Mouse (Mus musculus) heart, adult 18-20 months (tissue): ENCODE measurements at regions not wholly inside any gene's neighbourhood (a gene's known extent, or its start where the extent isn't known, plus 50 kb on each side); places are given as distances from the start of the nearest gene placed in this dataset.
A peak's percentile ranks its signal among the peaks of the same experiment; 100 is the strongest.
"Not testable (repeated sequence)": the region's sequence is repeated elsewhere in the genome, so short reads cannot be mapped to it uniquely, and the experiment has no call there.

ENCODE experiments used
- DNase-seq, 2 experiments: peaks; one replicate each; pipeline ENCODE4 v3.0.0; 2021 to 2022; ENCODE audit warnings: mixed read lengths in 1 of 2
- microRNA-seq, 2 experiments: library from miRNA; unstranded; fragments of <30 nt; microRNA quantifications; one replicate each; pipeline ENCODE4 v1.2.0; 2022

DNA sequence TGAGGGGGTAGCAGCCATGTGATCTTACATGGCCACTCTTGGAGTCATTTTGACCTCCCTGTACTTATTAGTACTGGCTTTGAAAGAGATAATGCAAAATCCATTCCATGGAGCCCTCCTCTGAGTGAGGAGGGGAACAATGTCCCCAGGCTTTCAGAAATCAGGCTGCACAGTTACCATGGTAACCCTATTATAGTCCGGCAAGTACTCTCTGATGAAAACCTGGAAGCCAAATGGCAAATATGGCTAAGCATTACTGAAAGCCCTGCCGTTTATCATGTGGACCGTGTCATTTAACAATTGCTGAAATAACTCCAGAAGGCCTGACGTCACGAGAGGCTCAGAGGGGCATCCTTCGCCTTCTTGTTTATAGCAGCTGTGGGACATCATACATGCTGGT lies 82.5 kb upstream of the Xcl1 start:
- no peak for DNase-seq

DNA sequence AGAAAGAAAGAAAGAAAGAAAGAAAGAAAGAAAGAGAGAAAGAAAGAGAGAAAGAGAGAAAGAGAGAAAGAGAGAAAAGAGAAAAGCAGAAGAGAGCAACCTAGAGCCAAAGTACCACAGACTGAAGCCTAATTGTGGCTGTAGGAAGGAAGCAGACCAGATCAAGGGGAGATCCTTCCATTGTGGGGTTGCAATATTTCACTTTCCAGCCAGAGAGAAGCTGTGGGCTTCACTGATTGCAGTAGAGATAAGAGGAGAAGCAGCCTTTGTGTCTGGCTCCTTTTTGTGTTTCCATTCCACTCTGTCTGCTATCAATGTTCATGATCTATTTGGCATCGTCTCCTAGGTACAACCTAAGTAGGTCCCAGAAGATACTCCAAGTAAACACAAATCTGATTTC lies 79.0 kb upstream of the Xcl1 start:
- no peak for DNase-seq

DNA sequence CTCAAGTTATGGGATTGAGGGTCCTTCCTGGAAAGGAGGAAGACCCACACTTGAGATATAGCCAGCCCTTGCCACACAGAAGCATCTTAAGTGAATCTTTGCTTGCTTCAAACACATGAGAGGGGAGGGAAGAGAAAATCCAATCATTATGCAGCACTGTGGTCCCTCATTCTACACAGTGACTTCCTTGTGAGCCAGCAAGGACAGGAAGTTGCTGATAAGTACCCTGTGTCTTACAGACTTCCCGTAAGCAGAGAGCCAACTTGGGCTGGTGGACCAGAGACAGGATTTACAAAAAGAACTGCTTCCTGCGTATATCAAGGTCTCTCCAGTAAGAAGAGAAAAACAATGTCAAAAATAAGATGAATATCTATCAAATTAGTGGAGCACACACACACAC lies 78.1 kb upstream of the Xcl1 start:
- no peak for DNase-seq

DNA sequence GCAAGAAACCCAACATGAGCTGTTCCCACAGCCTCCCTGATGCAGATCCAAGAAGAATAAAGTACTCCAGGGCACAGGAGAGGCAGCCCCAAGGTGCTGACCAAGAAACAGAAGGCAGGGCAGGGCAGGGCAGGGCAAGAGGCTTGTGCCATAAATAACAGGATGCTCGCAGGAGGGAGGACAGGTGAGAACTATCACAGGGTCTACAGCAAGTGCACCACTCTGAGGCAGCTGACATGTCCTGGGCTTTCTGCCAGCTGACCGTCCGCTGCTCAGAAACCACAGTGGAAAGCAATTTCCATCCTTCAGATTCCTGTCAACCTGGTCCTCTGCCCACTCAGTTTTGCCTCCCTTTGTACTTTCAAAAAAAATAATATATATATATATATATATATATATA lies 77.0 kb upstream of the Xcl1 start:
- no peak for DNase-seq

- DNase-seq = peak; percentile 14 to 20
Measured at GRCm38 (mm10) chr1:164999515-164999914, 64.2 kb upstream of the Xcl1 start.

DNA sequence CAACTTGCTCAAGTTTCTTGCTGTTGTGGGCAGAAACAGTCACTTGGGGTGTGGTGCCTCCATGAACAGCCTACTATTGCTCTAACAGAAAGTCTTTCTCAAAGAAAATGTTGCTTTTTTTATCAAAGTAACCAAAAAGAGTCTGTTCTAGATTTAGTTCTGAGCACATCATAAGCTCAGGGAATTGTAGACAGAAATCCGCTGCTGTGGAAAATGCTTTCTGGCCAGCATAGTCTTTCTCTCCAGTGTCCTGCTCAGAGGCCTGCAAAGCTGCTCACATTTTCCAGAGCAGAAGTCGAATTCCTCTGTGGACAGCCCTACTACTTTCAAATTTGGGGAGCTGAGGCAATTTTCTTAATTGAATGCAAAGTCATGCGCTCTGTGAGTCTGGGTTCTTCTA lies 63.3 kb upstream of the Xcl1 start:
- DNase-seq = peak; percentile 6 to 9

DNA sequence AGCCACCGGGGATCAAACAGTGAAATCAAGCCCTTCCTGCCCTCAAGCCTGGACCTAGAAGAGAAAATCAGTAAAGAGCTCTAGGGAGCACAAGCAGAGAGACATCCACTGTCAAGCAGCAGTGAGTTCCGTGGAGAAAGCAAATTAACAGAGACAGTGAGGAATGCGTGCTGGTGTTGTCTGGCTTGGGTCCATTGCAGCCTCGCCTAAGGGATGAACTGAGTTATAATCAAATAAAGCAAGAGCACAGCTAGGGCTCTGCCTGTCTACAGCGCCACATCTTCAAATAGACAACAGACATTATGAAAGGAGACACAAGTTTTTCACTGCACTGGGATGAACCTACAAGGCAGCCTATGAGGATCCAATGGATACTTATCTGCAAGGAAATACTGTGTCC lies 62.3 kb upstream of the Xcl1 start:
- peak in 1 of 2 experiments; percentile 20 for DNase-seq

GRCm38 (mm10) chr1:164994247-164994660 lies 58.9 kb upstream of the Xcl1 start:
- DNase-seq = peak; percentile 4 to 14

DNA sequence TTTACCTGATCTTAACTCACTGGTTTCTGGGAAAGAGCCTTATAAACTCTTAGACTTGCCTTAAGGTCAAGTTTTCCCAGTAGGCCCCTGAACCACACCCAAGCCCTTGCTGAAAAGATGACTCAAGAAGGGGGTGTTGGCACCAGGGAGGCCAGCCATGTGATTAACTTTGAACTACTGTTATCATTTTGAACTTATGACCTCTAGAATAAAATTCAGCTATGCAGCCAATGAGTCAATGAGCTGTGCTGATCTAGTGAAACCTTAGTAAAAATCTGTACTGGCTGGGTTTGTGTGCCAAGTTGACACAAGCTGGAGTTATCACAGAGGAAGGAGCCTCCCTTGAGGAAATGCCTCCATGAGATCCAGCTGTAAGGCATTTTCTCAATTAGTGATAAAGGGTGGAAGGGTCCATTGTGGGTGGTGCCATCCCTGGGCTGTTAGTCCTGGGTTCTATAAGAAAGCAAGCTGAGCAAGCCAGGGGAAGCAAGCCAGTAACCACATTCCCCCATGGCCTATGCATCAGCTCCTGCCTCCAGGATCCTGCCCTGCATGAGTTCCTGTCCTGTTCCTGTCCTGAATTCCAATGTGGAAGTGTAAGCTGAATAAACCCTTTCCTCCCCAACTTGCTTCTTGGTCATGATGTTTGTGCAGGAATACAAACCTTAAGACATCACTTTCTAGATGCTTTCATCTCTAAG lies 58.0 kb upstream of the Xcl1 start:
- peak; percentile 26 to 53 for DNase-seq

DNA sequence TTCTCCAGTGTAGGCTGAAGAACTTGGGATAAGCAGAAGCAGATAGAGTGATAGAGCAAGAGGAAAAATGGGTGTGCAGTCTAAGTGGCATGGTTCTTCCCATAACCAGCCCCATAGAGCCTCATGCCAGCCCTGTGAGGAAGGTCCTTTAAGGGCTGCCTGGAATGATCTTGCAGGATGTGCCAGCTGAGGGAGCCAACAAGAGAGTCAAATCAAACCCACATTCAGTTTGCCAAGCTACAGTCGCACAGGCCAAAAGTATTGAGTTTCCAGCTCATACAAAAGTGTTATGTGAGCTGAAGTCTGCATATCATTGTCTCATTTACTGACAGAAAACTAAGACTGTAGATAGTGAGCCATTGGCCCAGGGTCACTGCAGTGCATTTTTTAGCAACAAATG lies 53.7 kb upstream of the Xcl1 start:
- peak; percentile 18 to 46 for DNase-seq

- no peak for DNase-seq
Measured at GRCm38 (mm10) chr1:164988191-164988590, 52.9 kb upstream of the Xcl1 start.

GRCm38 (mm10) chr1:164985521-164985920 lies 50.2 kb upstream of the Xcl1 start:
- not testable (repeated sequence) for DNase-seq

Small RNA genes lying in the stretch of these regions (microRNA-seq; reads per million reads assigned to microRNA genes)
- 0 reads per million in 2 experiments for gene Gm26042
